Mouse (Mus musculus) brain, embryonic 14.5 days (tissue): ENCODE measurements around the gene Tarbp1.
A peak's percentile ranks its signal among the peaks of the same experiment; 100 is the strongest.

ENCODE experiments used
- CTCF ChIP-seq: fragments of 200-500 bp; IDR thresholded peaks from 2 replicates; pipeline ENCODE4 v1.5.1; 2012; ENCODE audit warnings: inconsistent platforms, mild to moderate bottlenecking, moderate library complexity, borderline replicate concordance; ENCODE audit not compliant: insufficient read depth, insufficient read length; ENCODE audit errors: extremely low read depth
- POLR2A ChIP-seq: fragments of 200-500 bp; IDR thresholded peaks from 2 replicates; pipeline ENCODE4 v1.6.1; 2012; ENCODE audit warnings: mild to moderate bottlenecking, inconsistent platforms, borderline replicate concordance; ENCODE audit not compliant: poor library complexity, insufficient read depth, insufficient read length, severe bottlenecking; ENCODE audit errors: extremely low read depth

GRCm38 (mm10) chr8:126460274-126460673, 14.6 kb downstream of the Tarbp1 start:
- peak; percentile 51 for TF ChIP-seq CTCF
- no peak for TF ChIP-seq POLR2A
